Mouse (Mus musculus) thymus, adult 2 months (tissue): Measurements from ENCODE around the gene Eng.

Source experiments
- CTCF ChIP-seq: fragments of 200-500 bp; IDR thresholded peaks from 2 replicates; pipeline ENCODE4 v1.5.1; 2012; ENCODE audit warnings: mild to moderate bottlenecking, control low read depth, low read length, moderate library complexity, borderline replicate concordance; ENCODE audit not compliant: control insufficient read depth, poor library complexity, insufficient read depth; ENCODE audit errors: extremely low read depth
- POLR2A ChIP-seq: fragments of 200-500 bp; IDR thresholded peaks from 2 replicates; pipeline ENCODE4 v1.6.1; 2012; ENCODE audit warnings: mild to moderate bottlenecking, low read length, control low read depth, moderate library complexity; ENCODE audit not compliant: control insufficient read depth, poor library complexity, insufficient read depth; ENCODE audit errors: extremely low read depth

GRCm38 (mm10) chr2:32676821-32677220 lies 30.4 kb downstream of the Eng start:
- TF ChIP-seq POLR2A = no peak
- no peak for TF ChIP-seq CTCF
